Mouse (Mus musculus) heart, adult 11 months (tissue): ENCODE results near the gene E030018B13Rik.

Experiments used
- DNase-seq: peaks from one replicate; pipeline ENCODE4 v3.0.0; 2022

Gene E030018B13Rik

GRCm38 (mm10) chr7:63898201-63898600, 18.5 kb upstream of the E030018B13Rik start:
- peak; percentile 91 for DNase-seq

DNA sequence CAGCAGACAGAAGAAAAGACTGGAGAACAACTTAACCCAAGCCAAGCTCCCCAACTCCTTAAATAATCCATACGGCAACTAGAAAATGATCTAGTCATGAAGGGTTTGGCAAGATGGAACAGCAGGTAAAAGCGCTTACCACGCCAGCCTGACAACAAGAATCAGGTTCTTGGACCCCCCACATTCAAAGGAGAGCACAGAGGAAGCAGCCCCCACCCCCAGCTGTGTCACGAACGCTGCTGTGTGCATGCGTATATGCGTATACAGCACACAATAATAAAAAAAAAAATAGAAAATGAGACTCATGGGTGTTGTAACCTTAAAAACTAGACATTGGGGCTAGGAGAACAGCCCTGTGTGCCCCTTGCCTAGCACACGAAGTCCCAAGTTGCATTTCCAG, 16.7 kb upstream of the E030018B13Rik start:
- DNase-seq, result peak; percentile 84

GRCm38 (mm10) chr7:63900411-63900810, 16.2 kb upstream of the E030018B13Rik start:
- peak; percentile 91 for DNase-seq

DNA sequence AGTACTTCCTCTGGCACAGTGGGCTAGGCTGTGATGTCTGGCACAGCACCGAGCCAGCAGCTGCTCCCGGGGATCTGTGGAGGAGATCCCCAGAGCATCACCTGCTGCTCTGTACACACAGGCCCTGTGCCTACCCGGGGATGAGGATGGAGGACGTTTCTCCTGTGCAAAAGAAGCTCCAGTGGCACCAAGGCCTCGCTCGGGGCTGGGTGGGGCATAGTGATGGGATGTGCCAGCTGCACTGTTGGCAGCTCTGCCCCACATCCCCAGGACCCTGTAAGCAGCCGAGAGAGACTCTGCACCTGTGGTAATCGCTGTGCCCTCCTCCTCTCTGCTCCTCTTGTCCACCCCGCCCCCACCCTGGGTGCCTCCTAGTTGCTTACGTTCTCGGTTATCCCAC, 15.3 kb upstream of the E030018B13Rik start:
- peak; percentile 96 for DNase-seq

DNA sequence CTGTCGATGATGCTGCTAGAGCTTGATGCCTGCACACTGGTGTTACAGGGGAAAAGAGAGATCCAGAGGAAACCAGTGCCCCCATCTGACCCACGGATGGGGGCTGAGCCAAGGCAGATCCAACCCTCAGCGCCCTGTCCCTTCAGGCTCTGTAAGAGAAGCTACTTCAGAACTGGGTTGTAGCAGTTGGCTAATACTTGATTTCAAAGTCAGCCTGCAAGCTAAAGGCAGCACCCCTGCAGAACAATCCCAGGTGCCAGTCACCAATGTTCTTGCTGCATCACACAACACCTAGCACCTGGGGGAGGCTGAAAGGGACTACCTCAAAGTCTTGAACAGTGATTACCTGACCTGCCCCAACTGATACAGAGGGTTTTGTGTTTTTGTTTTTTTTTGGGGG, 14.7 kb upstream of the E030018B13Rik start:
- DNase-seq, result peak; percentile 93

DNA sequence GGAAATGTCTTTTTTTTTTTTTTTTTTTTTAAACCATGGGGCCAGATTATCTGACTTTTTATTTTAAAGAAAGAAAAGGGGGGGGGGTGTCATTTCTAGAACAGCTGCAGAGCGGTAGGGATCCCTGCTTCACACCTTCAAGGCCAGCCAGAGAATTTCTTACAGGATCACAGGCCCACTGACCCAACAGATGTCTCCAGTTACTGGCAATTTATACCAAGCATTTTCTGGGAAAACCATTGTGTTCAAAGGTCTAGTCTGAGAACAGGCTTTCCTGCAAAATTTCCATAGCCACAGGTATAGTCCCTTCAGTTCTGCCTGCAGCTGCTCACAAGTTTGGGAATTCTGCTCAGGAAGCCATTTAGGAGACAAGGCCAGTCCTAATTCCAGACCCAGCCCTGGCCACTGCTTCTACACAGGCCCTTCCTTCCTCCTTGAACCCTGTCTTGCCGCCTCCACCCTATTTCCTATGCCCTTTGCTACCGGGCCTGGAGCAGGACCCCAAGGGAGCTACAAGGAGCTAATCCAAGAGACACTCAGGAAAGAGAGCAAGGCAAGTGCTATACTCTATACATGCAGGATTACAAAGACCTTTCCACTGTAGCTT, 13.9 kb upstream of the E030018B13Rik start:
- peak; percentile 97 for DNase-seq

DNA sequence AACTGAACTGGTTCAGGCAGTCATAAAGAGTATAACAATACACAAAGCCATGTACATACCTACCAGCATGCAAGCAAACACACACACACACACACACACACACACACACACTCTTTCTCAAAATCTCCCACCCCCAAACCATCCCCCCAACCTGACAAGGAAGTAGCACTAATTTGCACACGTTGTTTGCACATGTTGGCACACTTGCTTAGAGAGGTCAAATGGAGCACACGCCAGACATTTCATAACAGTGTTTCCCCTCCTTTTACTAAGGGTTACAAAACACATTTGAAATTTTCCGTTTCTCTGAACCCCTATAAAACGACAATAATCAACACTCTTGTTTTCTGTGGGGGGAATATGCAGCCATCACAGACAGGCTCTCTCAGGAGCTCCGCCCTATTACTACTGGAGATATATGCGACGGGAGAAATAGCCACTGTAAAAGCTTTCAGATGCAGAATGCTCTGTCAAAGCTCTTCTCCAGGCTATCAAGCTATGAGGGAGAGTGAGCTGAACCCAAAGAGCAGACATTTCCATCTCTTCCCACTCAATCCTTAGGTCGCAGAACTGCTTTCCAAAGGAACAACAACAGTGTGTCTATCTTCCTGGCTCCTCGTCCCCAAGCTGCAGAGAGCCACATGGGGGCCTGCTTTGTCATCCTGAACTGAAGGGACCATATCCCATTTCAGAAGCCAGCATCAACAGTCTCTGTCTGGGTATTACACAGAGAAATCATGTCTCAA, 12.8 kb upstream of the E030018B13Rik start:
- peak; percentile 94 for DNase-seq

DNA sequence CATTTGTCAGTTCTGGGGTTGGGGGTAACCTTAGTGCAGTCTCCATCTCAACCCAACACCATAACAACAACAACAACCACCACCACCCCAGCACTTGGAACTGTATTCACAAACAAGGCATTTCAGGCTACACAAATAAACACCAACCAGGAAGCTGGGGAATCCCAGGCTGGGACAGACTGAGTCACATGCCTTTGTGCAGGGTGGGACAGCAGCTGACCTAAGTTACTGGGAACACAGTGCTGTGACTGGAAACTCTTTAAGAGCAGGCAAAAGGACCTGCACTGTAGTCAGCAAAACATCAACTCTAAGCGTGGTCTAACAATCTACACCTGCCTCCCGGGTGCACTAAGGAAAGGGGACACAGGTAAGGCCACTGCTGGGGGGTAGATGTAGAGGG, 11.5 kb upstream of the E030018B13Rik start:
- peak; percentile 99 for DNase-seq

- peak; percentile 96 for DNase-seq
Observed at GRCm38 (mm10) chr7:63905642-63906041, 11.0 kb upstream of the E030018B13Rik start.

- peak; percentile 86 for DNase-seq
Observed at GRCm38 (mm10) chr7:63907778-63908495, 8.7 kb upstream of the E030018B13Rik start.

DNA sequence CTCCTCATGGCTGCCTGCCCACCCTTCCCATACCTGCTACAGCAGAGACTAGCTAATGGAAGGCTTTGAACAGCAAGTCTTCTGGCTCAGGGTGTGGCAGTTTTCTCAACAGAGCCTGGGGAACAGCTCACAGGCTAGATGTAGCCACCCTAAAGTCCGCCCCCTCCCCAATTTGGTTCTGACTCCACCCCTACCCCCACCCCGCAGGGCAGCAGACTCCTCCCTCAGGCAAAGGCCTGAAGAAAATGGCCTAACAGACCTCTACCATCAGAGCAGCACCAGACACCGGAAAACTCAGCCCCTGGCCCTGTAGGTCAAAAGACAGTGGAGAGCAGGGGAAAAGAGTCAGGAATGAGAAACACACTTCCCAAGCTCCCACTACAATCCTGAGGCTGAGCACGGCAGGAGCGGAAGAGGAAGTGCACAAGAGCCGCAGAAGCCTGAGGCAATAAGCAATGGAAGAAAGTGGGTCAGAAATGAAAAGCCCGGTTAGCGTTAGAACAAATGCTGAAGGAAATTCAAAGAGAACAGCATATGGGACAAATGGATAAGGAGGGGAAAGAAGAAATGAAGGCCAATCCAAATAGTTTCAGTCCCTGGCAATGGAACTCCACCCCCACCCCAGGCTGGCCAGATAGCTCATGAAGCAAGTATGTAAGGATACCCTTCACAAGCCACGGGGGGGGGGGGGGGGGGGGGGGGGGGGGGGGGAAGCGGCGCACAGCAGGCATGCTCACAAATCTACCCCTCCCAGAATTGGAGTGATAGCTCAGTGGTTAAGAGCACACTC, 8.0 kb upstream of the E030018B13Rik start:
- DNase-seq, result peak; percentile 95

- DNase-seq, result peak; percentile 98
Observed at GRCm38 (mm10) chr7:63910225-63910624, 6.4 kb upstream of the E030018B13Rik start.

- peak; percentile 98 for DNase-seq
Observed at GRCm38 (mm10) chr7:63910912-63911311, 5.7 kb upstream of the E030018B13Rik start.

DNA sequence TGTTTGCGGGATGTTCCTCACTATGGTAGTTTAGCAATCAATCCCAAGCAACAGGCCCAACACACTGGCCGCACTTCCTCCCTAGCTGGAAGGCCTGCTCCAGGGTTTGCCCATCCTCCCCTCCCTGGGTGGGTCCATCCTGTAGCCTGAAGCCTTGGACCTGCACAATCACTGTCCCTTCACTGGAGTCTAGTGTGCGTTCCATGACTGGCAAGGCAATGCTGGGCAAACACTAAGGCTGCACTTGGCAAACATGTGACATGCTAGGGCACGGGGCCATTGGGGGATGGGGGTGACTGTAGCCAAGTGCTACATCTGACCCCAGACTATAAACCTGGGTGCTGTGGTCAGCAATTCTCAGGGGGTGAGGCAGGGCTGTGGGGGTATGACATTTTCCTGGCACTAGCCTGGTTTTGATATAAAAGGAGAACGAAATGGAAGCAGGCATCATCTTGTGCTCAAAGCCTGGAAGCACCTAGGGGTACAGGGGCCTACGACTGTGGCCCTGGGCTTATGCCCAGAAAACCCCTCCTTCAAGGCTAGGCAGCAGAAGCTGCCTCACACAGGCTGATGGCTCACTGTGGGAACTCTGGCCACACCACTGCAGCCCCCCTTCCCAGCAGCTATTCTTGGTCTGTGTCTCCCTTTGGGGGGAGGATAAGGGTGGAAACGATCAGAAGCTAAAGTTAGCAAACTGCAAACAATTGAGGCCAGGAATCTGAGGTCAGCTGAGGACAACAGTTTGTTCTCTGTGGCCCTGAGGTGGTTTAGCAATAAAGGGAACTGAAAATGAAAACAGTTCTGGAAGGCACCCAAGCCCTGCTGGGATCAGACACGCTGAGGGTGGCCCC, 5.0 kb upstream of the E030018B13Rik start:
- peak; percentile 100 for DNase-seq

DNA sequence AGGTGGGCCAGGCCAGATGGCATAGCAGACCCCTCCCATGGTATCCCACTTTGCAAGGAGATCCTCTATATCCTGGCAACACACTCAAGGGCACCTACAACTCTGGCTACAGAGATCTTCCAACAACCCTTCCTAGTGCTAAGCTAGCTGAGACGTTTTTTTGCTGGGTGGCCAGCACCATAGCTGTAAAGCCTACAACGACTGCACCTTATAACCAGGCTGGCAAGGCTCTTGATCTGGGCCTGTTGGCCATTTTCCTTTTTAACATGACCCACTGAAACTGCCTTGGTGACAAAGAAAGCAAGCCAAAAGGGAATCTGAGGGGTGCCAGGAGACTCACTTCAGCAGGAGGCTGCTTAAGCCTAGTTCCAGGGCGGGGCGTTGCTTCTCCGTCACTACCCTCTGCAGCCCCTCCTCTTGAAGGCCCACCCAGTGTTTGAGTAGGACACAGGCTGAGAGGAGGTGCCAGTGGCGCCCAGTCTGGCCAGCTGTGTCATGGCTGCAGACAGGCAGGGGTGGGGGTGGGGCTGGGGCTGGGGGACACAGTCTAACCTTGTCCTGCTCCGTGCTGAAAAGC, 4.3 kb upstream of the E030018B13Rik start:
- peak; percentile 99 for DNase-seq

GRCm38 (mm10) chr7:63912924-63913723, 3.5 kb upstream of the E030018B13Rik start:
- peak; percentile 92 for DNase-seq

DNA sequence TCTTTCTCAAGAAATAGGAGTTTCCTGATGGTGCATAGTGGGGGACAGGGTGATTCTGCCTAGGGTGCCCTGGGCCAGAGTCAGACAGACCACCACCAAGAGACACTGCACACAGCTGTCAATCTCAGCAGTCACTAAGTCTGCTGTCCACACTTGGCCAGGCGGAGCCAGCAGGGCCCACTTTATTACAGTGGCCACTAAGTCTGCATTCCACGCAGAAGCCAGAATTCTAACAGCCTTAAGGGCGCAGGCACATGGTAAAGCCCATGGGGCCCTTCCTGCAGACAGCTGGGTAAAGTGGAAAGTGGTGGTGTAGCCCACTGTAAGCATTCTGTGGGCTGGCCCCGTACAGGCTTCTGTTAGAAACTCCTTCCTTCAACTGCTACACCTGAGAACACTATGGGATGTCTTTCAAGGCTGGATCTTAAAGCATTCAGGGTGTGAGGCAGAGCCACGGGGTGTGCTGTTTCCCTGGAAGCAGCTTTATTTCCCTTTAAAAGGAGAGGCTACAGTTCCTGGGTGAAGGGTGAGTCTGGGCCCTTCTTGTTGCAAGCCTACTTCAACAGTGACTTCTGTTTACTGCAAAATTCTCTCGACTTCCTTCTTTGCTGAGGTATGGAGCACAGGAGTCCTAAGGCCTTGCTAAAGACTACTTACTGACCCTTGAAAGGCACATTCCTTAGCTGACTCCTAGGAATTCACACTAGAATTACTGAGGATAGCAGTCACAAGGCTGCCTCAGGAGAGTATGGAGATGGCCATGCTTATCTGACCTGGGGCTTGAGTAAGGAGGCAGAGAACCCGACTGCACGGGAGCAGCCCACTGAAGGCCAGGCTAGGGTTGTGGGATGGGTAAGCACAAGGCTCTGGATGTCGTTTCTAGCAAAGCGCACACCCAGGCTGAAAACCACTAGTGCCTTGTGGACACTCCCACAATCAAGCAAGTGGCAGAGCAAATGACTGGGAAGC, 2.6 kb upstream of the E030018B13Rik start:
- DNase-seq, result peak; percentile 93

- DNase-seq, result peak; percentile 91
Observed at GRCm38 (mm10) chr7:63914891-63915290, 1.8 kb upstream of the E030018B13Rik start.

DNA sequence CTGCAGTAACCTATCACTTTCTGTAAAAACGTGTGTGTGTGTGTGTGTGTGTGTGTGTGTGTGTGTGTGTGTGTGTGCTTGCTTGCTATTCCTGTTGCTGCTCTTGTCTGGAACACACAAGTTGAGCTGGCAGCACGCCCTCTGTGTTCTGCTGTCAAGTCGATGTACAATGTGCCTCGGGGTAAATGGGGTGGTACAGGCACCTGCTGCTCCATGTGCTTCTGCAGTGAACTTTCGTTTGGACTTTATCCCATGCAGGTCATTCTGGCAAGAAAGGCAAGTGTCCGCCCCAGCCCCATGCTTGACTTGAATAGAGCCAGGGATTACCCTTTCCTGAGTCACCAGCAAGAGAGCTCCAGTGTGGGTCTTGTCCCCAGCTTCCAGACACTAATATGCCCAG, 1.0 kb downstream of the E030018B13Rik start:
- DNase-seq, result peak; percentile 99
